8 mouse cellular contexts compared by ENCODE assay signal in genomic region chr10:18528475-18528874, GRCm38 (mm10). TPM values are rescaled to one million over a fixed set of nuclear protein-coding genes. Genes with fewer than 3 reads are reported as not detected.
DNase-seq lines count a peak whose midpoint lies in the region; ATAC-seq lines count a peak whose summit lies in the region.

No protein-coding gene starts in this region.

- no peak overlapping the region for H3K4me3 ChIP-seq in hindbrain, embryonic 14.5 days (replicated peaks; ENCODE audit: low read length)
- H3K4me3 ChIP-seq in hindbrain, embryonic 12.5 days: no peak overlapping the region
- H3K4me3 ChIP-seq in neural tube, embryonic 13.5 days: no peak overlapping the region
- no peak overlapping the region for H3K4me3 ChIP-seq in hindbrain, embryonic 13.5 days

- H3K36me3 ChIP-seq in hindbrain, embryonic 14.5 days (replicated peaks; ENCODE audit: control insufficient read depth, insufficient read depth): peaks cover 61% of the 10 kb centered on the region
- H3K36me3 ChIP-seq in hindbrain, embryonic 12.5 days: peaks cover 38% of the 10 kb centered on the region
- peaks cover 67% of the 10 kb centered on the region for H3K36me3 ChIP-seq in neural tube, embryonic 13.5 days
- peaks cover 49% of the 10 kb centered on the region for H3K36me3 ChIP-seq in hindbrain, embryonic 13.5 days

- no peaks in the 10 kb centered on the region for H3K27me3 ChIP-seq in hindbrain, embryonic 14.5 days (ENCODE audit: control insufficient read depth, insufficient read depth, low read length)
- H3K27me3 ChIP-seq in hindbrain, embryonic 12.5 days: no peaks in the 10 kb centered on the region
- H3K27me3 ChIP-seq in neural tube, embryonic 13.5 days: no peaks in the 10 kb centered on the region
- no peaks in the 10 kb centered on the region for H3K27me3 ChIP-seq in hindbrain, embryonic 13.5 days

- H3K4me1 ChIP-seq in hindbrain, embryonic 14.5 days (replicated peaks; ENCODE audit: control insufficient read depth, insufficient read depth, low read length): peaks cover 3% of the 10 kb centered on the region; the same call in 1 of the 2 replicates
- peaks cover 22% of the 10 kb centered on the region for H3K4me1 ChIP-seq in hindbrain, embryonic 12.5 days
- peaks cover 35% of the 10 kb centered on the region for H3K4me1 ChIP-seq in neural tube, embryonic 13.5 days (replicated peaks)
- H3K4me1 ChIP-seq in hindbrain, embryonic 13.5 days (replicated peaks): peaks cover 31% of the 10 kb centered on the region

- peak; percentile 75 for DNase-seq in hindbrain, embryonic 14.5 days (ENCODE audit: low spot score)
- no peak for DNase-seq in neural tube, embryonic 10.5 days (ENCODE audit: extremely low spot score, low spot score)
- peak; percentile 61 to 65 for DNase-seq in cerebellum, adult 18-20 months
- peak; percentile 66 for DNase-seq in lung, postnatal 36 days
- DNase-seq in ovary, postnatal 10 days (ENCODE audit: low spot score): no peak

- no peak overlapping the region for H3K27ac ChIP-seq in hindbrain, embryonic 14.5 days
- H3K27ac ChIP-seq in hindbrain, embryonic 12.5 days: no peak overlapping the region
- H3K27ac ChIP-seq in neural tube, embryonic 13.5 days (replicated peaks): no peak overlapping the region
- H3K27ac ChIP-seq in hindbrain, embryonic 13.5 days: no peak overlapping the region

- H3K9ac ChIP-seq in hindbrain, embryonic 14.5 days: no peak overlapping the region
- no peak overlapping the region for H3K9ac ChIP-seq in hindbrain, embryonic 12.5 days
- H3K9ac ChIP-seq in neural tube, embryonic 13.5 days: 0 out of 2 replicates have a peak overlapping the region, but pooled peaks have one; percentile 9
- no peak overlapping the region for H3K9ac ChIP-seq in hindbrain, embryonic 13.5 days

- H3K4me2 ChIP-seq in hindbrain, embryonic 14.5 days (replicated peaks): no peak overlapping the region
- H3K4me2 ChIP-seq in hindbrain, embryonic 12.5 days (replicated peaks): no peak overlapping the region
- H3K4me2 ChIP-seq in neural tube, embryonic 13.5 days: no peak overlapping the region
- H3K4me2 ChIP-seq in hindbrain, embryonic 13.5 days: no peak overlapping the region

- H3K9me3 ChIP-seq in hindbrain, embryonic 14.5 days (ENCODE audit: control insufficient read depth, low read length): no peaks in the 10 kb centered on the region
- H3K9me3 ChIP-seq in hindbrain, embryonic 12.5 days (replicated peaks): no peaks in the 10 kb centered on the region
- H3K9me3 ChIP-seq in neural tube, embryonic 13.5 days: no peaks in the 10 kb centered on the region
- no peaks in the 10 kb centered on the region for H3K9me3 ChIP-seq in hindbrain, embryonic 13.5 days

- 46% methylated on average over 5 of the region's 5 CpGs for WGBS in hindbrain, embryonic 14.5 days
- 56% methylated on average over 5 of the region's 5 CpGs for WGBS in hindbrain, embryonic 12.5 days
- 49% methylated on average over 5 of the region's 5 CpGs for WGBS in neural tube, embryonic 13.5 days
- 46% methylated on average over 5 of the region's 5 CpGs for WGBS in hindbrain, embryonic 13.5 days

- ATAC-seq in hindbrain, embryonic 14.5 days (ENCODE audit: low FRiP score): no peak
- ATAC-seq in hindbrain, embryonic 12.5 days (ENCODE audit: low FRiP score): no peak
- no peak for ATAC-seq in neural tube, embryonic 13.5 days (ENCODE audit: low read depth)
- no peak for ATAC-seq in hindbrain, embryonic 13.5 days (ENCODE audit: low FRiP score)

RNA-seq across cellular contexts. Expression of gene Hebp2, which starts 17.4 kb away (rescaled TPM):
- polyA plus RNA-seq in hindbrain, embryonic 14.5 days (2014; fragmentation: Nextera tagmentation; extraction: Ambion mirVana): 13.5 and 14.2 TPM in 2 replicates
- polyA plus RNA-seq in hindbrain, embryonic 12.5 days (2016; fragmentation: Nextera tagmentation; extraction: Ambion mirVana): 15.4 and 15.5 TPM in 2 replicates
- 14.7 and 15.2 TPM in 2 replicates for polyA plus RNA-seq in neural tube, embryonic 13.5 days (2015; fragmentation: Nextera tagmentation; extraction: Ambion mirVana)
- 12.3 and 12.8 TPM in 2 replicates for polyA plus RNA-seq in hindbrain, embryonic 13.5 days (2015; fragmentation: Nextera tagmentation; extraction: Ambion mirVana)

Comparison
In these comparisons a context has a peak if more than half of its experiments do, and no peak if none do; other contexts are left out.
1. DNase-seq: peak in hindbrain, embryonic 14.5 days (single experiment), cerebellum, adult 18-20 months (2 of 2) and lung, postnatal 36 days (single experiment); none in neural tube, embryonic 10.5 days (single experiment) and ovary, postnatal 10 days (single experiment).